Mouse (Mus musculus) forebrain, embryonic 11.5 days (tissue): Measurements from ENCODE around the gene Hoxd12. TPM values are rescaled to one million over a fixed set of nuclear protein-coding genes. Genes with fewer than 3 reads are reported as not detected.
A peak's percentile ranks its signal among the peaks of the same experiment; 100 is the strongest.

Experiments
- ATAC-seq: fragments of 200-750 bp; cut with Nextera tagmentation; replicated peaks from 2 replicates; pipeline ENCODE4 v1.8.0; 2017; ENCODE audit warnings: moderate TSS enrichment; ENCODE audit not compliant: low FRiP score
- DNase-seq: peaks from one replicate; pipeline ENCODE4 v3.0.0-alpha.2; 2017; ENCODE audit warnings: low spot score
- H3K27ac ChIP-seq: fragments of 300-500 bp; sonication (generic); 2 replicates; pipeline ENCODE4 v1.5.1; 2014; ENCODE audit warnings: low read depth, low read length
- H3K27me3 ChIP-seq: fragments of 300-500 bp; sonication (generic); 2 replicates; pipeline ENCODE4 v1.6.1; 2014; ENCODE audit warnings: mild to moderate bottlenecking, low read length, mixed read lengths; ENCODE audit not compliant: control insufficient read depth, insufficient read depth
- H3K36me3 ChIP-seq: fragments of 300-500 bp; sonication (generic); 2 replicates; pipeline ENCODE4 v1.6.1; 2014; ENCODE audit warnings: mild to moderate bottlenecking, low read length, moderate library complexity, mixed read lengths; ENCODE audit not compliant: control insufficient read depth, insufficient read depth
- H3K4me1 ChIP-seq: fragments of 300-500 bp; sonication (generic); replicated peaks from 2 replicates; pipeline ENCODE4 v1.6.1; 2014; ENCODE audit warnings: low read length, mixed read lengths; ENCODE audit not compliant: control insufficient read depth, insufficient read depth
- H3K4me2 ChIP-seq: fragments of 300-500 bp; sonication (generic); 2 replicates; pipeline ENCODE4 v1.6.1; 2014; ENCODE audit warnings: low read depth, mild to moderate bottlenecking, low read length, moderate library complexity, mixed read lengths; ENCODE audit not compliant: severe bottlenecking
- H3K4me3 ChIP-seq: fragments of 300-500 bp; sonication (generic); 2 replicates; pipeline ENCODE4 v1.5.1; 2014; ENCODE audit warnings: low read depth, low read length
- H3K9ac ChIP-seq: fragments of 300-500 bp; sonication (generic); 2 replicates; pipeline ENCODE4 v1.6.1; 2014; ENCODE audit warnings: low read length
- H3K9me3 ChIP-seq: fragments of 300-500 bp; sonication (generic); 2 replicates; pipeline ENCODE4 v1.6.1; 2016; ENCODE audit warnings: low read length, mixed read lengths; ENCODE audit not compliant: control insufficient read depth
- WGBS: fragments of 180-500 bp; shearing (Covaris S2); extraction: QIAGEN DNeasy Blood & Tissue Kit; methylation state at CpG from one replicate; pipeline ENCODE4 v1.1.7; 2014; 5-methylcytosine and 5-hydroxymethylcytosine counted together
- polyA plus RNA-seq: library from polyadenylated mRNA; unstranded; fragments of >200 nt; fragmentation: Nextera tagmentation; extraction: Ambion mirVana; gene quantifications from 2 replicates; pipeline ENCODE4 v1.2.1, GENCODE M21; 2014

The Hoxd12 gene
- polyA plus RNA-seq, 1 experiment from 2014 or later = not detected

DNA sequence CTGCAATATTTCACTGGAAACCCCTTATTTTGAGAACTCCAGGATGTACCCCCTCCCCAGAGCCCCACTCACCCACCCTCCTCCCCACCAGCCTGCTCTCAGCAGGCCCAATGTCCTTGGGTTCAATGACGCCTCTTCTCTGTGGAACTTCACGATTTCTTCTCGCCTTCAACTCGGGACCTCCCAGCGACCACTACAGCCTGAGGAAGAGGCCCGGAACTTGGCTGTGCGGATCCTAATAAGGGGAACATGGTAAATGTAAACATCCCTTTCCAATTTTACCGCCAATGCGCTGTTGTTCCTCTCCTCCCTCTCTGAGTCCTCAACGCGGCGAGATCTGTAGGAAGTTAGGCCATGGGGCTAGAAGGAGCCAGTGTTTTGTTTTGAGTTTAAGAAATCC is 9.3 kb downstream of the Hoxd12 start:
- Histone ChIP-seq H3K4me2 (no peak overlapping the region), H3K27me3 (peaks cover 96% of the 10 kb centered on the region), H3K4me3 (no peak overlapping the region), H3K4me1 (peaks cover 5% of the 10 kb centered on the region; the same call in 1 of the 2 replicates), H3K27ac (no peak overlapping the region), H3K9me3 (no peaks in the 10 kb centered on the region), H3K9ac (no peak overlapping the region), H3K36me3 (no peaks in the 10 kb centered on the region)
- 1% methylated on average over 12 of the region's 12 CpGs for WGBS
- DNase-seq (peak; percentile 51), ATAC-seq (no peak)

DNA sequence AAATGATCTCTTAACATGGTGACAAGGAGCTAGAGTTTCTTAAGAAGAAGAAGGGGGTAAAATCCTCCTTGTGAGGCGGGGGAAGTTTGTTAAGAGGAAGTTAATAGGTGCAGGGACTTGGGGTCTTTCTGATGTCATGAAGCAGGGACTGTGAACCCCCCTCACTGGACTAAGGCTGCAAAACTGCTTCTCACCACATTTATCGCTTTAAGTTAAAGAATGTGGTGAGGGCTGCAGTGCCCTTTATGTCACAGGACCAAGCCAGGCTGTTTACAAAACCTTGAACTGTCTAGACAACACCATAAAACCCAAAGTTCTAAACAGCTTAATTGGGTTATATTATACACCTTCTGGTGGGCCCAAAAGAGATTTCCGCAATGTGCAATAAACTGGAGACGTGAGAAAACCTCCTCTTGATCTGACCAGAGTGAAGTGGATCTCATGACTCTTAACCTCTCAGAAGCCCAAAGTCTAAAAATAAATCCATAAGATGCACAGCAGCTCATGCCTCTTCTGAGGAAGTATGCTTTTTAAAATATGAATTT is 10.3 kb downstream of the Hoxd12 start:
- WGBS = 12% methylated on average over 4 of the region's 4 CpGs
- Histone ChIP-seq H3K9ac (no peak overlapping the region), H3K9me3 (no peaks in the 10 kb centered on the region), H3K4me2 (no peak overlapping the region), H3K4me3 (no peak overlapping the region), H3K27me3 (peaks cover 96% of the 10 kb centered on the region), H3K27ac (no peak overlapping the region), H3K4me1 (peaks cover 5% of the 10 kb centered on the region; the same call in 1 of the 2 replicates), H3K36me3 (no peaks in the 10 kb centered on the region)
- peak; percentile 37 for DNase-seq
- ATAC-seq = no peak

GRCm38 (mm10) chr2:74686301-74686987 is 11.6 kb downstream of the Hoxd12 start:
- H3K36me3 ChIP-seq = no peaks in the 10 kb centered on the region
- H3K4me2 ChIP-seq = no peak overlapping the region
- H3K9me3 ChIP-seq = no peaks in the 10 kb centered on the region
- H3K4me1 ChIP-seq = peaks cover 5% of the 10 kb centered on the region; the same call in 1 of the 2 replicates
- no peak overlapping the region for H3K4me3 ChIP-seq
- no peak overlapping the region for H3K9ac ChIP-seq
- DNase-seq = peak; percentile 86
- H3K27me3 ChIP-seq = peaks cover 93% of the 10 kb centered on the region
- 4% methylated on average over 17 of the region's 17 CpGs for WGBS
- ATAC-seq = no peak
- H3K27ac ChIP-seq = no peak overlapping the region

DNA sequence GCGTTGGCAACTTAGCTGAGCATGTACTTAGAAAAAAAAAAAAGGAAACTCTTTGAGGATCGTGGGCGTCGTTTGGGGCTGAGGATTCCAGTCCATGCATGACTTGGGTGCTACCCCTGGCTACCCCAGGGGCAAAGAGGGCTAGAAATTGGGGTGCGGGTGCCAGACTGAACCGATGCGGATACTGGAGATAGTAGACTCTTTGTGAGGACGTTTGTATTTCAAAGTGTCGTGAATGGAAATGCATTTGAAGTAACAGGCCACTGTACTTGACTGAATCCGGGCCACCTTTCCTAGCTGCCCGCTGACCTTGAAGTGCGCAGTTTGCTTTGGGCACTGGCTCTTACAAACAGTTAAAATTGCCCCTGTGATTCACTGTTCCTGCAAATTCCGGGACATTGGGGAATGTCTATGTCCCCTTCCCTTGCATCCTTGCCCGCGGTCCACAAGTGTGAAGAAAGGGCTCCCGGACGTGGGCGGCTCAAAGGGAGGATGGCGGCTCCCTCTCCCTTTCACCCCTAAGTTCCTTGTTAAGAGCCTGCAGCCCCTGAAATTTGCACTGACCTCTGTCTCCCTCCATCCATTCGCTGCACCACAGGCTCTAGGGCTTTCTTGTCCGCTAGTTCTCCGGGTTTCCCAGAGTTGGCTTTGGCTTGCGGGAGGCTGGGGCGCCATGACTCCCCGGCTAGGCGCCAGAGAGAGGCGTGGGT is 12.3 kb downstream of the Hoxd12 start:
- peak; percentile 53 for DNase-seq
- no peak for ATAC-seq
- Histone ChIP-seq H3K27ac (no peak overlapping the region), H3K36me3 (no peaks in the 10 kb centered on the region), H3K9me3 (no peaks in the 10 kb centered on the region), H3K9ac (no peak overlapping the region), H3K4me3 (no peak overlapping the region), H3K27me3 (peaks cover 93% of the 10 kb centered on the region), H3K4me1 (peaks cover 3% of the 10 kb centered on the region; the same call in 1 of the 2 replicates), H3K4me2 (no peak overlapping the region)
- WGBS = 2% methylated on average over 27 of the region's 27 CpGs

- peaks cover 93% of the 10 kb centered on the region for H3K27me3 ChIP-seq
- H3K4me2 ChIP-seq = no peak overlapping the region
- H3K36me3 ChIP-seq = no peaks in the 10 kb centered on the region
- H3K4me1 ChIP-seq = peaks cover 1% of the 10 kb centered on the region; the same call in 1 of the 2 replicates
- H3K9ac ChIP-seq = no peak overlapping the region
- no peak overlapping the region for H3K27ac ChIP-seq
- under 1% methylated on average over 31 of the region's 31 CpGs for WGBS
- DNase-seq (peak; percentile 63), ATAC-seq (no peak)
- no peak overlapping the region for H3K4me3 ChIP-seq
- no peaks in the 10 kb centered on the region for H3K9me3 ChIP-seq
These were observed 13.1 kb downstream of the Hoxd12 start for GRCm38 (mm10) chr2:74687698-74688555.

GRCm38 (mm10) chr2:74688795-74689573 is 14.2 kb downstream of the Hoxd12 start:
- Histone ChIP-seq H3K4me3 (no peak overlapping the region), H3K9ac (no peak overlapping the region), H3K4me2 (no peak overlapping the region), H3K4me1 (no peaks in the 10 kb centered on the region), H3K27me3 (peaks cover 93% of the 10 kb centered on the region), H3K27ac (no peak overlapping the region), H3K36me3 (no peaks in the 10 kb centered on the region), H3K9me3 (no peaks in the 10 kb centered on the region)
- 4% methylated on average over 12 of the region's 12 CpGs for WGBS
- ATAC-seq (no peak), DNase-seq (peak; percentile 59)

- H3K4me1 ChIP-seq = no peaks in the 10 kb centered on the region
- WGBS = under 1% methylated on average over 24 of the region's 24 CpGs
- H3K4me2 ChIP-seq = no peak overlapping the region
These were observed 14.9 kb downstream of the Hoxd12 start for GRCm38 (mm10) chr2:74689574-74690337.

More at GRCm38 (mm10) chr2:74689574-74690337, 14.9 kb downstream of the Hoxd12 start:
- no peaks in the 10 kb centered on the region for H3K9me3 ChIP-seq
- peaks cover 93% of the 10 kb centered on the region for H3K27me3 ChIP-seq
- no peak overlapping the region for H3K27ac ChIP-seq
- DNase-seq (peak; percentile 59), ATAC-seq (no peak)
- no peaks in the 10 kb centered on the region for H3K36me3 ChIP-seq
- H3K9ac ChIP-seq = no peak overlapping the region
- no peak overlapping the region for H3K4me3 ChIP-seq
